Mouse (Mus musculus) erythroblast, embryonic 14.5 days (primary cell): ENCODE data around the gene Chchd6.

Source experiments
- GATA1 ChIP-seq: IDR thresholded peaks from 2 replicates; pipeline ENCODE4 v1.6.1; 2012; ENCODE audit warnings: low read length, inconsistent platforms, mixed read lengths
- TAL1 ChIP-seq: IDR thresholded peaks from 3 replicates; pipeline ENCODE4 v1.6.1; 2012; ENCODE audit warnings: low read length, inconsistent platforms, mixed read lengths

GRCm38 (mm10) chr6:89498764-89499516 lies 96.5 kb downstream of the Chchd6 start:
- no peak for TF ChIP-seq GATA1
- TF ChIP-seq TAL1: no peak
